Mouse (Mus musculus) A20 (cell line): Measurements from ENCODE around the gene Igsf9b.

Experiments
- DNase-seq: peaks from one replicate; pipeline ENCODE4 v3.0.0-alpha.2; 2011; ENCODE audit warnings: low read depth, low spot score

Igsf9b gene

GRCm38 (mm10) chr9:27298411-27299285 lies at the start of gene Igsf9b:
Gene Igsf9b, plus strand, starts transcription at chr9:27299204.
- DNase-seq = no peak

DNA sequence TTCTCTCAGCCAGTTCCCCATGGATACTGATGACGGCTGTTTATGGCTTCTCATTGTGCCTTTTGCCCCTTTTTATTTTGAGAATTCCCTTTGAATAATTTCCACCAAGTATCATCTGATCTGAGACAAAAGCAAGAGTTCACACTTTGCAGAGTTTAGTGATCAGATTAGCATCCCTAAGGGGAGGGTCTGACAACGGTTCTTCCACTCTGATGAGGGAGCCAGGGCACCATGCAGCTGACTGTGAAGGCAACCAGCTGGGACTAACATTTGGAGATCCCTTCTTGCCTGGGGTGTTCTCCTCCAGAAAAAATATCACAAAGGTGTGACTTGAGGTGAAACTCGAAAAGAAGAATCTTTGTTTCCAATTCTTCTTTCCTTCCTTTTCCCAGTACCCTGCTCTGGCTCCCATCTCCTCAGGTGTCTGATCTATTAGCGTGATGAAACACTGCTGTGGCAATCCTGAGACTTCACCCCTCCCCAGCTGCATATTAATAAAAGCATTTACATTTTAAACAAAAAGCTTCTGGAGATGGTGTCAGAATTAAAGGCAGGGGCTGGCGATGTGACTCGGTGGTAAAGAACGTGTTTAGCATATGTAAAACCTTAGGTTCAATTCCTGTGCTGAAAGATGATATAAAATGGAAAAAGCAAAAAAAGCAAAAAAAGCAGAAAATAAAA lies 46.8 kb upstream of the Igsf9b start:
- DNase-seq = no peak

GRCm38 (mm10) chr9:27256454-27256853 lies 42.5 kb upstream of the Igsf9b start:
- DNase-seq = no peak

DNA sequence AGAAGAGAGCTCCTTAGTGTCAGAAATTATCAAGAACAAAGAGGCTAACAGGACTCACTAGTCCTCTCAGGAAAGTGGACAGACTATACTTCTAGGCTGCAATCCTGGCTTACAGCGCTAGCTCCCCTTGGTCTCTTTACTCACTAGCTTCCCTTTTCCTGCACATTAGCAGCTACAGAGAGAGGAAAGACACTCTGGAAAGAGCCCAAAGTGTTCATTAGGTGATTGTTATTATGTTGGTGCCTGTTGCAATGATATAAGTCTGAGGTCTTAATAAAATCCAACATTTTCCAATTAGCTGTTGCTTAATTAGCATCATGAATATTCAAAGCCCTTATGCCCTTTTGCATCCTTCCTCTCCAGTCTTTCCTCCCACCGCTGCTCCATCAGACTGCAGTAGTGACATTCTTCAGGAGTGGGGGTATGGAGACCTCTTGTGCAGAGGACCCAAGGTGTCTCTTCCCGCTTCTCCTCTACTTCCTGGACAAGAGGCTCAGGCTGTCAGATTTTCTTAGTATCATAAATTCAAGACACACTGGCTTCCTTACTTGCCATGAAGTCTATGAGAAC lies 38.5 kb upstream of the Igsf9b start:
- DNase-seq = no peak

GRCm38 (mm10) chr9:27261905-27262304 lies 37.1 kb upstream of the Igsf9b start:
- DNase-seq = no peak

- DNase-seq = no peak
Observed at GRCm38 (mm10) chr9:27265009-27265408, 34.0 kb upstream of the Igsf9b start.

DNA sequence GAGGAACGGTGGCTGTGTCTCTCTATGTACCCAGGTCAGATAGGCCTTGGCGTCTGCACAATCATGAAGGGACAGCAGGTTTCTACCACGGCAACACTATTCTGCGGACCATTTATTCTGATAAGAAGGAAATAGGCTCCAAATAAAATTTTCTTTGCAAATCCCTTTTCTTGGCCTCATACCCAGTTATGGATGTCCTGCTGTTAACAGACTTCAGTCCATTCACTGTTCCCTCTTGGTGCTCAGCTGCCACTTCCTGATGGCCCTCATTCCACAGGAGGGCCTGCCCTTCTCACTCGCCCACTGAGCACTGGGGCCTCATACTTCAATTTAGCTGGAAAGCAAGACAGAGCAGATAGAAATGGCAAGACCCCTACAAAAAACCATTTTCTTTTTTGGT lies 31.1 kb upstream of the Igsf9b start:
- DNase-seq = no peak

- no peak for DNase-seq
Observed at GRCm38 (mm10) chr9:27268493-27268892, 30.5 kb upstream of the Igsf9b start.

DNA sequence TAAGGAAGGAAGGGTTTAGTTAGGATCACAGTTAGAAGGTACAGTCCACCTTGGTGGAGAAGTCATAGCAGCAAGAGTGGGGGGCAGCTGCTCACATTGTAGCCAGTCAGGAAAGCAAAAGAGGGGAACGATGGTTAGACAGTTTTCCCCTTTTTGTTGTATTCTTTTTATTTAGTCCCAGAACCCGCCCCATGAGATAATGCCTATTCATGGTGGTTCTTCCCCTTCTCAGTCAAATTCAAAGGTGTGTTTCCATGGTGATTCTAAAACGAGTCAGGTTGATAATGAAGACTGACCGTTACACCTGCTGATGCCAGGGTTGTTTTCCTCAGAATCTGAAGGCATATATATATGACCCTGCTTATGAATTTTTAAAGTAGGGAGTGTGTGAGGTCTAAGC lies 29.7 kb upstream of the Igsf9b start:
- DNase-seq = no peak

GRCm38 (mm10) chr9:27269904-27270303 lies 29.1 kb upstream of the Igsf9b start:
- no peak for DNase-seq

DNA sequence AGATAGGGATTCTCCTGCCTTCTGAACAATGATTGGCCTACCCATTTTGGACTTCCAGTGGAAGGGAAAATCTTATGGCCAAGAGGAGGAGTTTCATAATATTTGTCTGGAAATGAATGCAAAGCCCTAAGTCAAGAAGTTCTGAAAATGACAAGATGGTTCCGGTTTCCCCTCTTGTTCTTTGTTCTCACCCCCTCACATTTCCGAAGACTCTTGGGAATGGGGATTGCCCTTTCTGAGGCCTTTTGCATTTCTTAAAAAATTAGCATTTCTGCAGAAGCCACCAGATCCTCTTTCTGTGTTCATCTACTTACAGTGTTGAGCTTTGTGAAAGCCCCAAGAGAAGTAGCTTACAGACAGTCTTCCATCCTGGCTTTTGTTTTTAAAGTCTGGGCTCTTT lies 27.1 kb upstream of the Igsf9b start:
- no peak for DNase-seq

GRCm38 (mm10) chr9:27272858-27273257 lies 26.1 kb upstream of the Igsf9b start:
- DNase-seq = no peak

DNA sequence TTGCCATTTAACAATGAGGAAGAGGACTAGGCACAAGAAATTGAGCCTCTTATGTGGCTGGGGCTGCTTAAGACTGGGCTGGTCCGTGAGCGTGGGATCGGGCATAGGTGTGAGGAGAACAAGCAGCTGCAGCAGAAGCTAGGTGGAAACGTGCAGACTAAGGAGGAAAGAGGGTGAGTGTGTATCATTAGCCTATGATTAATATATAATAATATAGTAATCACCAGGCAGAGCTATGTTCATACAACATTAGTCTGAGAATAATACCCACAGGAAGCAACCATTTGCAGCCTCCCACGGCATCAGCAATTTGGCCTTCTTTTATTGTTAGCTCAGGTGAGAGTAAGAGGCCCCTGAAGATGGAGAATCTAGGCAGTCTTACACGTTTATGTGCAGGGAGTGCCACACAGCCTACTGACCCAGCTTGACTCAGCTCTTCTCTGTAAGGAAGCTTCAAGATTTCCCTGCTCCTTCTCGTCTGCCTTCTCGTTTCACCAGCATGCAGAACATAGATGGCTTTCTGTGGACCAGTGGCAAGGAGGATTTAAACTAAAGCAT lies 22.6 kb upstream of the Igsf9b start:
- DNase-seq = no peak

GRCm38 (mm10) chr9:27277401-27278087 lies 21.5 kb upstream of the Igsf9b start:
- no peak for DNase-seq

GRCm38 (mm10) chr9:27279041-27279440 lies 20.0 kb upstream of the Igsf9b start:
- no peak for DNase-seq

GRCm38 (mm10) chr9:27280976-27281375 lies 18.0 kb upstream of the Igsf9b start:
- no peak for DNase-seq

GRCm38 (mm10) chr9:27285719-27286249 lies 13.2 kb upstream of the Igsf9b start:
- no peak for DNase-seq

GRCm38 (mm10) chr9:27286296-27286695 lies 12.7 kb upstream of the Igsf9b start:
- no peak for DNase-seq

GRCm38 (mm10) chr9:27286859-27287258 lies 12.1 kb upstream of the Igsf9b start:
- DNase-seq = no peak

DNA sequence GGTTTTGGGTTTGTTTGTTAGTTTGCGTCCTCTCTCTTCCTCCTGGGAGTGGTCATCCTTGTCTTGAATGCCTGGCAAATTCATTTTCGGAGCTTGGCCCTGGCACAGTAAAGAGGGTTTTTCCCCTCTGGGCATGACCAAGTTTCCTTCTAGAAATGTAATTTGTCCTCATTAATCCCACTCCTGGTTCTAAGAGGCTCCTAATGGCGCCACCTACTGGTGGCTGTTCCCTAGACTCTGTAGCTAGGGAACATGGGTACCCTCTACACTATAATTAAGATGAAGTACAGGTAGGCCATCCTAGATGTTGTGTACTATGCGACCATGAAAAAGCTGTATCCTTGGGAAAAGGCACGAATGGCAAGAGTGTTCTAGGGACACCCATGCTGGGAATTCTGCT lies 11.6 kb upstream of the Igsf9b start:
- no peak for DNase-seq

DNA sequence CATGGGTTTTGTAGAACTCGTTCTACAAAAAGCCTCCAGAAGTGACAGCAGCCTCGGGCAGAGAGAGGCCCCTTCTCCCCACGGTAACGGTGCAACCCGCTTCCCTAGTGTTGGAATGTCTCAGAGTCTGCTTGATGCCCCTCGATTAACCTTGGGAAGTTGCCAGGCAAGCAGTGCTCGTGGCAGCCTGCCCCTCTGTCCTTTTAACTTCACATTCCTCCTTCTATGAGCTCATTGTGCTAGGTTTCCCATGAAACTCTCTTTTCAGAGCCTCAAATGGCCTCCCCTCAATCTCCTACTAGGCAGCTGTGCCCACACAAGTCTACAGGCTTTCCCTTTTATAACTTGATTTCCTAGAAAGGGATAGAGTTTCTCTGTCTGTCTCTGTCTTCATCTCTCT lies 10.6 kb upstream of the Igsf9b start:
- no peak for DNase-seq
